Mouse (Mus musculus) CH12.LX (cell line): ENCODE measurements around the gene Disp2. TPM values are rescaled to one million over a fixed set of nuclear protein-coding genes. Genes with fewer than 3 reads are reported as not detected.

ENCODE experiments used
- DNase-seq: peaks from one replicate; pipeline ENCODE4 v3.0.0-alpha.2; 2013; ENCODE audit errors: extremely low read depth
- H3K27ac ChIP-seq: 2 replicates; pipeline ENCODE4 v1.5.1; 2012; ENCODE audit warnings: low read depth, mild to moderate bottlenecking, control low read depth, moderate library complexity; ENCODE audit not compliant: insufficient read depth
- H3K27me3 ChIP-seq: replicated peaks from 2 replicates; pipeline ENCODE3; 2012; ENCODE audit warnings: inconsistent platforms
- H3K36me3 ChIP-seq, 2 experiments: replicated peaks in 1 of 2; 2 replicates each; pipeline versions ENCODE3 to v1.6.1; 2012; ENCODE audit warnings: inconsistent platforms in 1 of 2, low read length in 1 of 2, mild to moderate bottlenecking in 1 of 2, mixed read lengths in 1 of 2, moderate library complexity in 1 of 2; ENCODE audit not compliant: control insufficient read depth in 1 of 2, insufficient read depth in 1 of 2
- H3K4me1 ChIP-seq, 2 experiments: 2 replicates each; pipeline ENCODE4 v1.6.1; 2012; ENCODE audit warnings: inconsistent platforms in 1 of 2, moderate library complexity in 1 of 2; ENCODE audit not compliant: insufficient read depth in 2 of 2, control insufficient read depth in 1 of 2
- H3K4me2 ChIP-seq: 2 replicates; pipeline ENCODE4 v1.6.1; 2012; ENCODE audit warnings: low read depth, mild to moderate bottlenecking, control low read depth; ENCODE audit not compliant: poor library complexity, insufficient read depth, severe bottlenecking
- H3K4me3 ChIP-seq, 3 experiments: fragments of 150-350 bp in 1 of 3; sonication (generic) in 1 of 3; replicated peaks in 1 of 3; 2 replicates each; pipeline versions ENCODE3 to v1.5.1; 2011 to 2012; ENCODE audit warnings: low read depth in 2 of 3, low read length in 2 of 3, mild to moderate bottlenecking in 2 of 3, moderate library complexity in 2 of 3, control low read depth in 1 of 3, improper control_type of control experiment in 1 of 3, inconsistent platforms in 1 of 3, mixed read lengths in 1 of 3; ENCODE audit not compliant: poor library complexity in 1 of 3
- H3K79me2 ChIP-seq: replicated peaks from 2 replicates; pipeline ENCODE4 v1.6.1; 2012; ENCODE audit warnings: mild to moderate bottlenecking, moderate library complexity; ENCODE audit not compliant: control insufficient read depth, poor library complexity, insufficient read depth, severe bottlenecking; ENCODE audit errors: extremely low read depth
- H3K9ac ChIP-seq: 2 replicates; pipeline ENCODE4 v1.6.1; 2012; ENCODE audit warnings: low read depth, mild to moderate bottlenecking, control low read depth, moderate library complexity; ENCODE audit not compliant: insufficient read depth
- H3K9me3 ChIP-seq: replicated peaks from 2 replicates; pipeline ENCODE3; 2012; ENCODE audit warnings: low read length, inconsistent platforms, mixed read lengths
- CHD1 ChIP-seq: IDR thresholded peaks from 2 replicates; pipeline ENCODE4 v1.6.1; 2012; ENCODE audit warnings: low read depth, low read length, improper control_type of control experiment, inconsistent platforms
- CTCF ChIP-seq, 2 experiments: IDR thresholded peaks in 1 of 2; conservative IDR thresholded peaks in 1 of 2; 2 replicates each; pipeline ENCODE4 v1.5.1; 2011 to 2012; ENCODE audit warnings: low read depth in 2 of 2, low read length in 2 of 2, improper control_type of control experiment in 1 of 2, inconsistent platforms in 1 of 2, mild to moderate bottlenecking in 1 of 2, moderate library complexity in 1 of 2
- E2F4 ChIP-seq: IDR thresholded peaks from 2 replicates; pipeline ENCODE4 v1.6.1; 2011; ENCODE audit warnings: low read depth, low read length, improper control_type of control experiment; ENCODE audit not compliant: insufficient replicate concordance
- GABPA ChIP-seq: IDR thresholded peaks from 2 replicates; pipeline ENCODE4 v1.6.1; 2012; ENCODE audit warnings: low read depth, low read length, improper control_type of control experiment, inconsistent platforms; ENCODE audit not compliant: insufficient replicate concordance
- MEF2A ChIP-seq: IDR thresholded peaks from 2 replicates; pipeline ENCODE4 v1.6.1; 2014; ENCODE audit warnings: low read depth, mild to moderate bottlenecking, inconsistent platforms, low read length, improper control_type of control experiment, borderline replicate concordance
- MXI1 ChIP-seq: IDR thresholded peaks from 2 replicates; pipeline ENCODE4 v1.6.1; 2011; ENCODE audit warnings: mild to moderate bottlenecking, low read depth, low read length, improper control_type of control experiment
- NRF1 ChIP-seq: IDR thresholded peaks from 2 replicates; pipeline ENCODE4 v1.6.1; 2014; ENCODE audit warnings: low read depth, mild to moderate bottlenecking, inconsistent platforms, low read length, improper control_type of control experiment, moderate library complexity
- PAX5 ChIP-seq: IDR thresholded peaks from 2 replicates; pipeline ENCODE4 v1.6.1; 2012; ENCODE audit warnings: low read length, inconsistent platforms, mixed read lengths
- POLR2A ChIP-seq: IDR thresholded peaks from 2 replicates; pipeline ENCODE4 v1.6.1; 2011; ENCODE audit warnings: low read depth, mild to moderate bottlenecking, improper control_type of control experiment, low read length
- POLR2AphosphoS2 ChIP-seq: IDR thresholded peaks from 2 replicates; pipeline ENCODE4 v1.6.1; 2011; ENCODE audit warnings: low read depth, low read length, improper control_type of control experiment
- RAD21 ChIP-seq: IDR thresholded peaks from 2 replicates; pipeline ENCODE4 v1.6.1; 2011; ENCODE audit warnings: low read depth, mild to moderate bottlenecking, low read length, improper control_type of control experiment, moderate library complexity
- SMC3 ChIP-seq: IDR thresholded peaks from 2 replicates; pipeline ENCODE4 v1.6.1; 2011; ENCODE audit warnings: low read depth, low read length, improper control_type of control experiment
- TBP ChIP-seq: conservative IDR thresholded peaks from 2 replicates; pipeline ENCODE4 v1.6.1; 2011; ENCODE audit warnings: low read depth, low read length, improper control_type of control experiment
- USF1 ChIP-seq: IDR thresholded peaks from 2 replicates; pipeline ENCODE4 v1.6.1; 2014; ENCODE audit warnings: low read depth, mild to moderate bottlenecking, inconsistent platforms, low read length, improper control_type of control experiment
- ZKSCAN1 ChIP-seq: IDR thresholded peaks from 2 replicates; pipeline ENCODE4 v1.6.1; 2012; ENCODE audit warnings: low read depth, inconsistent platforms, low read length, improper control_type of control experiment, borderline replicate concordance
- ZMIZ1 ChIP-seq: IDR thresholded peaks from 2 replicates; pipeline ENCODE4 v1.6.1; 2012; ENCODE audit warnings: low read depth, mild to moderate bottlenecking, inconsistent platforms, low read length, improper control_type of control experiment
- dilution Hi-C: fragments of 300-500 bp; cut with MboI; formaldehyde crosslinking; loops from 2 replicates; pipeline ENCODE4 v1.14.3; 2020; ENCODE audit warnings: low sequenced_read_pairs; ENCODE audit not compliant: extremely low pct_unique_long_range_greater_than_20kb, extremely low pct_ligation_motif_present
- in situ Hi-C: fragments of 300-500 bp; cut with MboI; formaldehyde crosslinking; loops from 3 replicates; pipeline ENCODE4 v1.14.3; 2019; ENCODE audit warnings: low sequenced_read_pairs, low pct_ligation_motif_present, low pct_unique_long_range_greater_than_20kb, mixed read lengths
- polyA plus RNA-seq: library from polyadenylated mRNA; unstranded; fragments of >175 nt; gene quantifications from 2 replicates; pipeline ENCODE4 v1.2.1, GENCODE M21; 2012; ENCODE audit warnings: low read depth; ENCODE audit not compliant: insufficient read length
- total RNA-seq, 2 experiments: library from RNA; depleted of rRNA; stranded (reverse); fragments of 300-350 nt in 1 of 2; fragments of >200 nt in 1 of 2; gene quantifications; 2 replicates each; pipeline ENCODE4 v1.2.3; 2012 to 2014

Gene Disp2
- total and polyA plus RNA-seq, 3 experiments: not detected

- Histone ChIP-seq H3K36me3 (no peaks in the 10 kb centered on the region), H3K4me1 (peaks cover 3 to 13% of the 10 kb centered on the region in 2 experiments; a peak in 3 of 4 replicates), H3K79me2 (no peaks in the 10 kb centered on the region), H3K27me3 (peaks cover 62% of the 10 kb centered on the region), H3K27ac (no peak overlapping the region), H3K4me3 (no peak overlapping the region), H3K9ac (no peak overlapping the region), H3K4me2 (no peak overlapping the region), H3K9me3 (no peaks in the 10 kb centered on the region)
- in situ Hi-C loops: no loop called here
- dilution Hi-C loops: no loop called here
- peak in 1 of 2 experiments; percentile 48; a peak in 2 of 4 replicates for TF ChIP-seq CTCF (conservative IDR thresholded peaks at IDR 0.05 in 1 of 2, IDR thresholded peaks at IDR 0.05 in 1 of 2; ENCODE audit: low read depth in 2 of 2, low read length in 2 of 2)
- no peak for TF ChIP-seq ZMIZ1
- TF ChIP-seq POLR2AphosphoS2: no peak
- TF ChIP-seq ZKSCAN1: no peak
- TF ChIP-seq RAD21: peak; percentile 9
- TF ChIP-seq SMC3: peak; percentile 58
- no peak for DNase-seq
These were observed 11.3 kb downstream of the Disp2 start for GRCm38 (mm10) chr2:118790551-118791525.

GRCm38 (mm10) chr2:118791591-118792258 is 12.2 kb downstream of the Disp2 start:
- Histone ChIP-seq H3K4me2 (no peak overlapping the region), H3K27me3 (peaks cover 60% of the 10 kb centered on the region), H3K27ac (no peak overlapping the region)
- no peak for TF ChIP-seq CHD1
- no peak for TF ChIP-seq USF1
- no peak for TF ChIP-seq PAX5
- no peak for TF ChIP-seq NRF1
- TF ChIP-seq MEF2A: no peak
- TF ChIP-seq E2F4: no peak
- no peak for TF ChIP-seq TBP
- TF ChIP-seq MXI1: no peak
- TF ChIP-seq GABPA: no peak
- TF ChIP-seq POLR2A: no peak
- TF ChIP-seq, all 38 proteins: peak for 0
- Histone ChIP-seq H3K9me3 (no peaks in the 10 kb centered on the region), H3K4me3 (no peak overlapping the region), H3K36me3 (no peaks in the 10 kb centered on the region), H3K4me1 (peaks cover 3 to 13% of the 10 kb centered on the region in 2 experiments; a peak in 3 of 4 replicates), H3K79me2 (no peaks in the 10 kb centered on the region), H3K9ac (no peak overlapping the region)
- dilution Hi-C loops (no loop called here), in situ Hi-C loops (no loop called here)
- DNase-seq: no peak
